Mouse (Mus musculus): ENCODE data around the gene Gjb3. TPM values are rescaled to one million over a fixed set of nuclear protein-coding genes. Genes with fewer than 3 reads are reported as not detected.

The Gjb3 gene
- total and polyA plus RNA-seq, 3 experiments: not detected

GRCm38 (mm10) chr4:127319613-127320012 is 11.0 kb downstream of the Gjb3 start:
- no peak overlapping the region for H3K9ac ChIP-seq (ENCODE audit: insufficient read depth, low read depth)
- H3K4me2 ChIP-seq (ENCODE audit: insufficient read depth, low read depth, poor library complexity, severe bottlenecking): no peak overlapping the region
- H3K9me3 ChIP-seq (replicated peaks; ENCODE audit: low read length): no peaks in the 10 kb centered on the region
- peaks cover 3 to 4% of the 10 kb centered on the region in 2 experiments; a peak in 3 of 4 replicates for H3K4me1 ChIP-seq (ENCODE audit: control insufficient read depth in 1 of 2, insufficient read depth in 2 of 2)
- H3K36me3 ChIP-seq (replicated peaks in 1 of 2; ENCODE audit: control insufficient read depth in 1 of 2, insufficient read depth in 1 of 2, low read length in 1 of 2): no peaks in the 10 kb centered on the region
- no peaks in the 10 kb centered on the region for H3K79me2 ChIP-seq (replicated peaks; ENCODE audit: control insufficient read depth, extremely low read depth, insufficient read depth, poor library complexity, severe bottlenecking)
- no peak overlapping the region for H3K27ac ChIP-seq (ENCODE audit: insufficient read depth, low read depth)
- DNase-seq (ENCODE audit: extremely low read depth): peak; percentile 69
- in situ Hi-C loops (cut with MboI; ENCODE audit: low pct_ligation_motif_present, low pct_unique_long_range_greater_than_20kb, low sequenced_read_pairs) (loop anchor here (5.0 kb wide), 1 partner anchor 77 kb away; the partner anchor contains the start of gene Smim12), dilution Hi-C loops (cut with MboI; ENCODE audit: extremely low pct_ligation_motif_present, extremely low pct_unique_long_range_greater_than_20kb, low sequenced_read_pairs) (no loop called here)
- no peak overlapping the region for H3K4me3 ChIP-seq (replicated peaks in 1 of 3; ENCODE audit: low read depth in 2 of 3, low read length in 2 of 3, poor library complexity in 1 of 3)
- TF ChIP-seq UBTF (IDR thresholded peaks at IDR 0.05; ENCODE audit: low read depth, low read length) (no peak), CTCF (conservative IDR thresholded peaks at IDR 0.05 in 1 of 2, IDR thresholded peaks at IDR 0.05 in 1 of 2; ENCODE audit: low read depth in 2 of 2, low read length in 2 of 2) (peak; percentile 88 to 90), RAD21 (IDR thresholded peaks at IDR 0.05; ENCODE audit: low read depth, low read length) (peak; percentile 89), SMC3 (IDR thresholded peaks at IDR 0.05; ENCODE audit: low read depth, low read length) (peak; percentile 65), USF1 (IDR thresholded peaks at IDR 0.05; ENCODE audit: low read depth, low read length) (no peak)
- peaks cover 29% of the 10 kb centered on the region for H3K27me3 ChIP-seq (replicated peaks)

GRCm38 (mm10) chr4:127317143-127317542 is 13.5 kb downstream of the Gjb3 start:
- in situ Hi-C loops (cut with MboI; ENCODE audit: low pct_ligation_motif_present, low pct_unique_long_range_greater_than_20kb, low sequenced_read_pairs): loop anchor here (5.0 kb wide), 1 partner anchor 75 kb away; the partner anchor contains the start of gene Smim12
- TF ChIP-seq MYC (IDR thresholded peaks at IDR 0.05; ENCODE audit: low read depth, low read length) (peak; percentile 47; the same call in 1 of the 2 replicates), RAD21 (IDR thresholded peaks at IDR 0.05; ENCODE audit: low read depth, low read length) (no peak), MAZ (IDR thresholded peaks at IDR 0.05; ENCODE audit: low read depth, low read length) (no peak), BHLHE40 (IDR thresholded peaks at IDR 0.05; ENCODE audit: low read depth, low read length) (no peak), SMC3 (IDR thresholded peaks at IDR 0.05; ENCODE audit: low read depth, low read length) (no peak; the same call in 1 of the 2 replicates), RCOR1 (conservative IDR thresholded peaks at IDR 0.05; ENCODE audit: low read depth, low read length) (no peak)
- H3K4me2 ChIP-seq (ENCODE audit: insufficient read depth, low read depth, poor library complexity, severe bottlenecking): no peak overlapping the region
- H3K79me2 ChIP-seq (replicated peaks; ENCODE audit: control insufficient read depth, extremely low read depth, insufficient read depth, poor library complexity, severe bottlenecking): no peaks in the 10 kb centered on the region
- no peak overlapping the region for H3K27ac ChIP-seq (ENCODE audit: insufficient read depth, low read depth)
- H3K4me3 ChIP-seq (replicated peaks in 1 of 3; ENCODE audit: low read depth in 2 of 3, low read length in 2 of 3, poor library complexity in 1 of 3): no peak overlapping the region
- H3K9me3 ChIP-seq (replicated peaks; ENCODE audit: low read length): no peaks in the 10 kb centered on the region
- H3K27me3 ChIP-seq (replicated peaks): peaks cover 47% of the 10 kb centered on the region
- dilution Hi-C loops (cut with MboI; ENCODE audit: extremely low pct_ligation_motif_present, extremely low pct_unique_long_range_greater_than_20kb, low sequenced_read_pairs): no loop called here
- no peaks in the 10 kb centered on the region for H3K36me3 ChIP-seq (replicated peaks in 1 of 2; ENCODE audit: control insufficient read depth in 1 of 2, insufficient read depth in 1 of 2, low read length in 1 of 2)
- DNase-seq (ENCODE audit: extremely low read depth): no peak
- peaks cover 0 to 12% of the 10 kb centered on the region in 2 experiments; a peak in 1 of 4 replicates for H3K4me1 ChIP-seq (ENCODE audit: control insufficient read depth in 1 of 2, insufficient read depth in 2 of 2)
- H3K9ac ChIP-seq (ENCODE audit: insufficient read depth, low read depth): no peak overlapping the region

GRCm38 (mm10) chr4:127315753-127316152 is 14.9 kb downstream of the Gjb3 start:
- in situ Hi-C loops (cut with MboI; ENCODE audit: low pct_ligation_motif_present, low pct_unique_long_range_greater_than_20kb, low sequenced_read_pairs): loop anchor here (5.0 kb wide), 1 partner anchor 73 kb away; the partner anchor contains the start of gene Smim12
- dilution Hi-C loops (cut with MboI; ENCODE audit: extremely low pct_ligation_motif_present, extremely low pct_unique_long_range_greater_than_20kb, low sequenced_read_pairs): no loop called here
- Histone ChIP-seq H3K27me3 (replicated peaks) (peaks cover 49% of the 10 kb centered on the region), H3K4me2 (ENCODE audit: insufficient read depth, low read depth, poor library complexity, severe bottlenecking) (no peak overlapping the region), H3K36me3 (replicated peaks in 1 of 2; ENCODE audit: control insufficient read depth in 1 of 2, insufficient read depth in 1 of 2, low read length in 1 of 2) (no peaks in the 10 kb centered on the region), H3K4me3 (replicated peaks in 1 of 3; ENCODE audit: low read depth in 2 of 3, low read length in 2 of 3, poor library complexity in 1 of 3) (no peak overlapping the region), H3K4me1 (ENCODE audit: control insufficient read depth in 1 of 2, insufficient read depth in 2 of 2) (peaks cover 0 to 9% of the 10 kb centered on the region in 2 experiments; a peak in 1 of 4 replicates), H3K9ac (ENCODE audit: insufficient read depth, low read depth) (no peak overlapping the region), H3K79me2 (replicated peaks; ENCODE audit: control insufficient read depth, extremely low read depth, insufficient read depth, poor library complexity, severe bottlenecking) (no peaks in the 10 kb centered on the region), H3K27ac (ENCODE audit: insufficient read depth, low read depth) (no peak overlapping the region), H3K9me3 (replicated peaks; ENCODE audit: low read length) (no peaks in the 10 kb centered on the region)
- no peak for TF ChIP-seq GABPA (IDR thresholded peaks at IDR 0.05; ENCODE audit: insufficient replicate concordance, low read depth, low read length)
- no peak for TF ChIP-seq BHLHE40 (IDR thresholded peaks at IDR 0.05; ENCODE audit: low read depth, low read length)
- TF ChIP-seq ZC3H11A (IDR thresholded peaks at IDR 0.05; ENCODE audit: low read depth, low read length): no peak
- no peak for TF ChIP-seq KAT2A (IDR thresholded peaks at IDR 0.05; ENCODE audit: insufficient replicate concordance, low read length)
- TF ChIP-seq NELFE (IDR thresholded peaks at IDR 0.05; ENCODE audit: low read depth, low read length): no peak
- no peak for TF ChIP-seq ZNF384 (IDR thresholded peaks at IDR 0.05; ENCODE audit: low read depth, low read length)
- no peak for TF ChIP-seq PAX5 (IDR thresholded peaks at IDR 0.05; ENCODE audit: low read length)
- no peak for TF ChIP-seq SIN3A (IDR thresholded peaks at IDR 0.05; ENCODE audit: low read length)
- no peak for TF ChIP-seq UBTF (IDR thresholded peaks at IDR 0.05; ENCODE audit: low read depth, low read length)
- DNase-seq (ENCODE audit: extremely low read depth): no peak

All from CH12.LX (cell line).